Mouse (Mus musculus): ENCODE results near the gene Rpl3. TPM values are rescaled to one million over a fixed set of nuclear protein-coding genes. Genes with fewer than 3 reads are reported as not detected.

The Rpl3 gene
- polyA plus RNA-seq, 2 experiments: 765 to 774 TPM

- Histone ChIP-seq H3K27me3 (ENCODE audit: control insufficient read depth, insufficient read depth, low read length) (no peaks in the 10 kb centered on the region), H3K27ac (no peak overlapping the region), H3K9ac (replicated peaks) (no peak overlapping the region), H3K4me2 (ENCODE audit: low read depth) (no peak overlapping the region), H3K9me3 (ENCODE audit: control insufficient read depth, low read length) (no peaks in the 10 kb centered on the region), H3K36me3 (replicated peaks; ENCODE audit: control insufficient read depth, insufficient read depth, low read depth) (no peaks in the 10 kb centered on the region), H3K4me3 (ENCODE audit: insufficient read depth in 1 of 2, low read depth in 2 of 2, low read length in 2 of 2) (no peak overlapping the region), H3K4me1 (replicated peaks; ENCODE audit: control insufficient read depth in 2 of 2, insufficient read depth in 2 of 2, low read length in 1 of 2) (peaks cover 6 to 9% of the 10 kb centered on the region in 2 experiments)
- 41% methylated on average over 9 of the region's 9 CpGs for WGBS (ENCODE audit: insufficient replicate concordance)
- no peak for DNase-seq (ENCODE audit: low read depth in 3 of 3, low spot score in 3 of 3)
- TF ChIP-seq CTCF (IDR thresholded peaks at IDR 0.05; ENCODE audit: low read depth): no peak
- no peak for TF ChIP-seq EP300 (IDR thresholded peaks at IDR 0.05; ENCODE audit: low read depth)
- ATAC-seq (ENCODE audit: insufficient read depth): no peak
Observed at GRCm38 (mm10) chr15:80051782-80052181, 39.9 kb downstream of the Rpl3 start.

DNA sequence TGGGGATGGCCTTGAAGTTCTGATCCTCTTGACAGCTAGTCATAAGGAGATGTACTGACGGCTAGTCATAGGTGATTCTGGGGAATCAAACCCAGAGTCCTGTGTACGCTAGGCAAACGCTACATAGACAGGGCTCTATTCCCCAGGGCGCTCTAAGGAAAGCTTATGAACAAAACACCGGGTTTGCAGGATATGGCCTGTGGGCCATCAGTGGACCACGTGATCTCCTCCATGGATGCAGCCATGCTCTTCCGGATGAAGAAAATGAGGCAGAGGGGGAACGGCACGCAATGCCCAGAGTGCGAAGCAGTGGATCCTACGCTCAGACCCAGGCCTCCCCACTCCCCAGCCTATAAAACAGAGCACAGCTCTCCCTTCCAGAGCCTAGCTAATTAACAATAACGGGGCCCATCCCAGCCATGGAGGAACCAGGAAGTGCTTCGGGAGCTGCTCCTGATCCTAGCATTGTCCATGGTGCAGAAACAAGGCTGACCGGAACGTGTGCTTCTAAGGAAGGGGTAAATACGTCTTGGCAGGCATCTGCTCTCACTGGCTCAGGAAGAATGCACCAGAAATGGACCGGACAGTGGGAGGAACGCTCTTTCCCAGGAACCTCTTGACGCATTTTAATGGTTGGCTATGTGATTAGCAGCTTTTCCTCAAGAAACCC is 40.4 kb downstream of the Rpl3 start:
- no peaks in the 10 kb centered on the region for H3K9me3 ChIP-seq (ENCODE audit: control insufficient read depth, low read length)
- no peaks in the 10 kb centered on the region for H3K36me3 ChIP-seq (replicated peaks; ENCODE audit: control insufficient read depth, insufficient read depth, low read depth)
- no peak overlapping the region for H3K4me3 ChIP-seq (ENCODE audit: insufficient read depth in 1 of 2, low read depth in 2 of 2, low read length in 2 of 2)
- no peak for DNase-seq (ENCODE audit: low read depth in 3 of 3, low spot score in 3 of 3)
- no peaks in the 10 kb centered on the region for H3K27me3 ChIP-seq (ENCODE audit: control insufficient read depth, insufficient read depth, low read length)
- no peak overlapping the region for H3K4me2 ChIP-seq (ENCODE audit: low read depth)
- H3K4me1 ChIP-seq (replicated peaks; ENCODE audit: control insufficient read depth in 2 of 2, insufficient read depth in 2 of 2, low read length in 1 of 2): peaks cover 6 to 9% of the 10 kb centered on the region in 2 experiments
- TF ChIP-seq EP300 (IDR thresholded peaks at IDR 0.05; ENCODE audit: low read depth): no peak
- no peak for TF ChIP-seq CTCF (IDR thresholded peaks at IDR 0.05; ENCODE audit: low read depth)
- no peak overlapping the region for H3K9ac ChIP-seq (replicated peaks)
- 62% methylated on average over 19 of the region's 19 CpGs for WGBS (ENCODE audit: insufficient replicate concordance)
- no peak for ATAC-seq (ENCODE audit: insufficient read depth)
- no peak overlapping the region for H3K27ac ChIP-seq

GRCm38 (mm10) chr15:80050093-80050492 is 41.6 kb downstream of the Rpl3 start:
- 41% methylated on average over 4 of the region's 4 CpGs for WGBS (ENCODE audit: insufficient replicate concordance)
- no peak overlapping the region for H3K4me3 ChIP-seq (ENCODE audit: insufficient read depth in 1 of 2, low read depth in 2 of 2, low read length in 2 of 2)
- no peak overlapping the region for H3K27ac ChIP-seq
- TF ChIP-seq CTCF (IDR thresholded peaks at IDR 0.05; ENCODE audit: low read depth) (no peak), EP300 (IDR thresholded peaks at IDR 0.05; ENCODE audit: low read depth) (no peak)
- peaks cover 6 to 9% of the 10 kb centered on the region in 2 experiments for H3K4me1 ChIP-seq (replicated peaks; ENCODE audit: control insufficient read depth in 2 of 2, insufficient read depth in 2 of 2, low read length in 1 of 2)
- no peak overlapping the region for H3K4me2 ChIP-seq (ENCODE audit: low read depth)
- H3K36me3 ChIP-seq (replicated peaks; ENCODE audit: control insufficient read depth, insufficient read depth, low read depth): no peaks in the 10 kb centered on the region
- no peaks in the 10 kb centered on the region for H3K27me3 ChIP-seq (ENCODE audit: control insufficient read depth, insufficient read depth, low read length)
- DNase-seq (ENCODE audit: low read depth in 3 of 3, low spot score in 3 of 3) (no peak), ATAC-seq (ENCODE audit: insufficient read depth) (no peak)
- no peak overlapping the region for H3K9ac ChIP-seq (replicated peaks)
- H3K9me3 ChIP-seq (ENCODE audit: control insufficient read depth, low read length): no peaks in the 10 kb centered on the region; the same call in 1 of the 2 replicates

- no peak overlapping the region for H3K9ac ChIP-seq (replicated peaks)
- no peak overlapping the region for H3K4me2 ChIP-seq (ENCODE audit: low read depth)
- no peak overlapping the region for H3K4me3 ChIP-seq (ENCODE audit: insufficient read depth in 1 of 2, low read depth in 2 of 2, low read length in 2 of 2)
- no peaks in the 10 kb centered on the region; the same call in 1 of the 2 replicates for H3K9me3 ChIP-seq (ENCODE audit: control insufficient read depth, low read length)
- H3K36me3 ChIP-seq (replicated peaks; ENCODE audit: control insufficient read depth, insufficient read depth, low read depth): no peaks in the 10 kb centered on the region
- no peak for TF ChIP-seq EP300 (IDR thresholded peaks at IDR 0.05; ENCODE audit: low read depth)
- TF ChIP-seq CTCF (IDR thresholded peaks at IDR 0.05; ENCODE audit: low read depth): no peak
- peaks cover 3 to 7% of the 10 kb centered on the region in 2 experiments for H3K4me1 ChIP-seq (replicated peaks; ENCODE audit: control insufficient read depth in 2 of 2, insufficient read depth in 2 of 2, low read length in 1 of 2)
- H3K27me3 ChIP-seq (ENCODE audit: control insufficient read depth, insufficient read depth, low read length): no peaks in the 10 kb centered on the region
- WGBS (ENCODE audit: insufficient replicate concordance): 7% methylated on average over 5 of the region's 5 CpGs
- DNase-seq (ENCODE audit: low read depth in 3 of 3, low spot score in 3 of 3): no peak
- H3K27ac ChIP-seq: no peak overlapping the region
- no peak for ATAC-seq (ENCODE audit: insufficient read depth)
Observed at GRCm38 (mm10) chr15:80047973-80048372, 43.7 kb downstream of the Rpl3 start.

GRCm38 (mm10) chr15:80047242-80047641 is 44.4 kb downstream of the Rpl3 start:
- H3K4me1 ChIP-seq (replicated peaks; ENCODE audit: control insufficient read depth in 2 of 2, insufficient read depth in 2 of 2, low read length in 1 of 2): peaks cover 3 to 7% of the 10 kb centered on the region in 2 experiments
- no peaks in the 10 kb centered on the region for H3K36me3 ChIP-seq (replicated peaks; ENCODE audit: control insufficient read depth, insufficient read depth, low read depth)
- TF ChIP-seq CTCF (IDR thresholded peaks at IDR 0.05; ENCODE audit: low read depth) (no peak), EP300 (IDR thresholded peaks at IDR 0.05; ENCODE audit: low read depth) (no peak)
- no peak overlapping the region for H3K4me2 ChIP-seq (ENCODE audit: low read depth)
- no peak overlapping the region for H3K4me3 ChIP-seq (ENCODE audit: insufficient read depth in 1 of 2, low read depth in 2 of 2, low read length in 2 of 2)
- DNase-seq (ENCODE audit: low read depth in 3 of 3, low spot score in 3 of 3): no peak
- H3K9ac ChIP-seq (replicated peaks): no peak overlapping the region
- H3K9me3 ChIP-seq (ENCODE audit: control insufficient read depth, low read length): no peaks in the 10 kb centered on the region; the same call in 1 of the 2 replicates
- ATAC-seq (ENCODE audit: insufficient read depth): no peak
- H3K27ac ChIP-seq: no peak overlapping the region
- H3K27me3 ChIP-seq (ENCODE audit: control insufficient read depth, insufficient read depth, low read length): no peaks in the 10 kb centered on the region
- WGBS (ENCODE audit: insufficient replicate concordance): 57% methylated on average over 2 of the region's 2 CpGs
